Mouse (Mus musculus): ENCODE data around the gene Ifi27.
"Not testable (repeated sequence)": the region's sequence is repeated elsewhere in the genome, so short reads cannot be mapped to it uniquely, and the experiment has no call there.

Ifi27 gene

DNA sequence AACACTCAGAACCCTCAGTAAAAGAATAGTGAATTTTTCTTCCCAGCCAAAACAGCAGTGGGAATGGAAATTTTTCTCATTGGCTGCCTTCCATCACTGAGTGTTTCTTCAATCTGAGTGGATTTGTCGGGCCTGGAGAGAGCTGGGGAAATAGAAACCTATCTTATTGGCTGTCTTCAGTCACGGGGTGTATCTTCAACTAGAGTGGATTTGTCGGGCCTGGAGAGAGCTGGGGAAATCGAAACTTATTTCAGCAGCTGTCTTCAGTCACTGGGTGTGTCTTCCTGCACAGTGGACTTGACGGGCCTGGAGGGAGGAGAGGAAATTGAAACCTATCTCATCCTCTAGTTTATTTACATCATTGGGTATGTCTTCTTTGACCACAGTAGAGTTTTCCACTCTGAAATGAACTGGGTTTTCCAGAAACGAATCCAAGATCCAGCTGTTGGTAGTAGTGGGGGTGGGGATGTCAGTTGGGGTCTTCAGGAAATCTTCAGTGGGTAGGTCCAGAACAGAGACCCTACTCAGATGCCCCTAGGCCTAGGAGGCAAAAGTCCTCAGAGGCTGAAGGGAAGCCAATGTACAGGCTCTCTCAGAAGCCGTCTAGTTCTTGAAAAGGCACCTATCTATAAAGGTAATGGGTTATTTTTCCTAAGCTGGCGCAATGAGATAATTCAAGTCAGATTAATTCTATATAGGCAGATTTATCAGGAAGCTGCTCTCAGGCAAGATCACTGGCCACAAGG, at the start of gene Ifi27:
TSS of gene Ifi27 (plus strand) at position 226 of the 746 bp plus-strand sequence.
- DNase-seq (ENCODE audit: low spot score): no peak

DNA sequence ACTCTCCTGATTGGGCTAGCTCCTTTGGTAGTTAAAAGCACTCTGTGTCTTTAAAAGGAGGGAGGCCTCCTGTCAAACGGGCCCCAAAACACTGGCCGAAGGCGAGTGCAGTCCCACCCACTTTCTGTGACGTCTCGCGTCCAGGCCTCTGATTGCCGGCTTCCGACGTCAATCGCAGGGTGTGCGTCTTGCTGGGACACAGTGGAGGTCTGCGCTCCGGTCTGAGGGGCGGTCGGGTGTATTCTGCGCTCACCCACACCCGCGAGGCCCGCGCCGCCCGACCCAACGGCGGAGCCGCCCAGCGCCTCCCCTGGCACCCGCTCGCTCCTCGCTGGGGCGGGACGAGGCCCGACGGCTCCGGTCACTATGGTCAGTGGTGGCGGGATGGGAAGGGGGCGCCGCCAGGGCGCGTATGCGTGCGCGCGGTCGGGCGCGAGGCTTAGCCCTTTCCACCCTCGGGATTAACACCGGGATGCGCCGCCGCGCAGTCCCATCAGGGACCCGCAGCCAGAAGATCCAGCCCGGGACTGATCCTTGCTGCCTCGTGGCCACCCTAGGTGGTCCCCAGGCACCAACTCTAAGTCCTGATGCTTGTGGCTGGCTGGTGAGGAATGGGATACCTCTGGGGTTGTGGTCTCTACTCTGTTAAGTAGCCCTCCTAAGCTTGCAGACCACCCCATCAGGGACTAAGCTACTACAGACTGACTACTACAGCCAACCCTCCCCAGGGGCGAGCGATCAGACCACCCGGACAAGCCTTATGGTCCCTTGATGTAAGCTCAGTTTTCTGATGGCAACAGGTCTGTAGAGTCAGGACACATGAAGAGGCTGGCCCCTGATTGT, 45.3 kb upstream of the Ifi27 start, which contains the start of gene Otub2:
TSS of gene Otub2 (plus strand) at position 178 of the 843 bp plus-strand sequence.
- peak; percentile 96 for DNase-seq (ENCODE audit: low spot score)

DNA sequence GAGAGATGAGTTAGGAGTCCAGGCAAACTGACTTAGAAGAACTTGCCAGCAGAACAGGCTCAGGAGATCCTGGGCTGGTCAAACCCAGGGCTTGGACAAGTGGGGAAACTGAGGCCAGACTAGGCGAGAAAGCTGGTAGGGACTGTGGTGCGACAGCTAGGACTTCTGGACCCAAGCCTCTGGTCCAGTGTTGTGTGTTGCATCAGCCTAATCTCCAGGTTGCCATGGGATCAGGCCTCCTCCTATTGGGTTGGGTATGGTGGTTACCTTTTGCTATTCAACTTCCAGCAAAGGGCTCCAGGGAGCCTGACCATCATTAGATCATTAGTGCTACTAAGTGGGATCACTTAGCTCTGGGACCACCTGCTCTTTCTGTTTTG, 44.7 kb upstream of the Ifi27 start:
- no peak for DNase-seq (ENCODE audit: low spot score)

DNA sequence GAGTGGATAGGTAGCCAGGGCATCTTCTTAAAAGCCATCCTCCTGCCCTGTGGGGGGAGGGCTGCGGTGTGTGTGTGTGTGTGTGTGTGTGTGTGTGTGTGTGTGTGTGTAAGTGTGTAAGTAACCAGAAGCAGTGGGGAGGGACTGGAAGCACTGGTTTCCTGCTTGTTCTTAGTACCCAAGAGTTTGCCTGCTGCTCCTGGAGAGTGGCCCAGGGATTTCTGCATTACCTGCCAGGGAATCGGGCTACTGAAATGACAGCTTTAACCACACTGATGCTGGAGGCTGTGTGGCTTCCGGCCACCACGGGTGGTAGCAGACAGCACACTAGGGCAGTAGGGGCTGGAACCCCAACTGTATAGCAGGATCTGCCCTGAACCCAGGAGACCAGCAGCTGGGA, 44.0 kb upstream of the Ifi27 start:
- DNase-seq (ENCODE audit: low spot score): no peak

DNA sequence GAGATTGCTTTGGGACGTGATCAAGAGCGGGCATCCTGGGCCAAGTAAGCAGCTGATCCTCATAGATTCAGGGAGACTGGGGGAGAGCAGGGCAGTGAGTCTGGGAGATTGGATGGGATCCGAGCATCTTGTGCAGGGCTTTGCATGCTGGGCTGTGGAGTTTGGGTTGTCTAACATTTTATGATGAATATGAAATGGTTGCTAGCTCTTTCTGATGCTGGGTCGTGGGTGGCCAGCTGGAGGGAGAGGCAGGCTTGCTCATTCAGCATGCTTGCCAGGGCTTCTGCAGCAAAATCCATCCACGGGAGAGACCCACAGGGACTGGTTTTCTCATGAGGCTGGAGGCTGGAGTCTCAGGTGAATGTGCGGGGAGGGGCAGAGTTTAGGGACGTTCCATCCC, 42.9 kb upstream of the Ifi27 start:
- no peak for DNase-seq (ENCODE audit: low spot score)

DNA sequence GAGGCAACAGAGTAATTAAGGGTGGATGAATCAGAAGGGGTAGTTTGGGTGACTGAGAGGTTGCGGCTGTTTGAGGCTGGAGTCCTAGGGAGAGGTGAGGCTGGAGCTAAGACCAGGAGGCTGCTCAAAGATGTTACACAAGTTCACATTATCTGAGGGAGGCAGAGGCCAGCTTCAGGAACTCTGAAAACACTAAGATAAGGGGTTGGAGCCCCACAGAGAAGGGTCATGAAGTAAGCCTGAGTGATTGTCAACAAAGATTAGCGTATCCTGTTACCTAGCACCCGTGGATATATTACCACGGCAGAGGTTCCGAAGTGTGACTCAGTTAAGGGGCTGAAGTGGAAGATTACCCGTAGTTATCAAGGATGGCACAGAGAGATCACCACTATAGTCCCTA, 40.5 kb upstream of the Ifi27 start:
- peak; percentile 35 for DNase-seq (ENCODE audit: low spot score)

DNA sequence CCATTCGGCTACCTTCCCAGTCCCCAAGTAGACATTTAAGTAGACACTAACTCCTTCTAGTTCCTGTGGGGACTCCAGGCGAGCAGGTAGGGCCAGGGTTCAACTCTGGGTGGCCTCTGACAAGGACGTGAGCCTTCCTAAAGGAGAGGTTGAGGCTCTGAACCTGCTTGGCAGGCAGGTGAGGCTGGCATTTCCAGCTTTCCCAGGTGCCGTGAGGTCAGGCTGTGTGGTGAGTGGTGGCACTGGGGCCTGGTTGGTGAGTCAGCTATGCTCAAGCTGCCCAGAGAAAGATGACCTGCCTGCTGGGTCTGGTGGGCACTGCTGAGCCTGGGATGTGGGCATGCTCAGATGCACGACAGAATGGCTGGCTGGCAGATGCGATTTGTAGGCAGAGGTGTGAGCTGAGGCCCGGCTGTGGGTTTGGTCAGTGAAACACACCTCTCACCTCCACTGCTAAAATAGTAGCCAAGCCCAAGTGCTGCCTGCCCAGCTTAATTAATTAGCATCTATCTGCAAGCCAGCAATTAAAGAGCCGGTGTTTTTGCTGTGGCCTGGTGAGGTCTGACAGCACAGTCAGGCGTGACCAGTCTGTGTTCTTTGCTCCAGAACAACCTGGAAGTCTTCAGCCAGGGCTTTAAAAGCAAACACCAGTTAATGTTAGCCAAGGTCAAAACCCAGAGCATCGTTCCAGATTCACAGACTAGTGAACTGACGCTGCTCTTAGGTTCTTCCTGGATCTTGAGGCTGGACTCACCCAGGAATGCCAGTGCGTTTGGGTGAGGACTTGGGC, 38.3 kb upstream of the Ifi27 start:
- no peak for DNase-seq (ENCODE audit: low spot score)

DNA sequence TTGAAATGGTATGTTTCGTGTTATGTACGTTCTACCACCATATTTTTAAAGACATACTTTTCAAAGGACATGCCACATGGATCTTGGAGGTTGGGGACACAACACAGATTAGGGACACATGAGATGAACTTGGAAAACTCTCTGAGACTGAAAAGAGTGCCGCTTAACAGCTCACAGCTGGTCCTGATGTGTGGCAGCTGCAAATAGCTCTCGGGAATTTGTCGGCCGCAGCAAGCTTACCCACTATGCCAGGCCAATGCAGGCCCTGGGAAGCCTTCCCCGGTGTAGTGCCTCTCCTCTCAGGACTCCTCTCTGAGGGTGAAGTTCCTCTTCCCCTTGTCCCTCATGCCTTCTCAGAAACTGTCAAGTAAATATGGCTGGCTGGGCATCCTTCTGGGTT, 37.3 kb upstream of the Ifi27 start:
- DNase-seq (ENCODE audit: low spot score): no peak

DNA sequence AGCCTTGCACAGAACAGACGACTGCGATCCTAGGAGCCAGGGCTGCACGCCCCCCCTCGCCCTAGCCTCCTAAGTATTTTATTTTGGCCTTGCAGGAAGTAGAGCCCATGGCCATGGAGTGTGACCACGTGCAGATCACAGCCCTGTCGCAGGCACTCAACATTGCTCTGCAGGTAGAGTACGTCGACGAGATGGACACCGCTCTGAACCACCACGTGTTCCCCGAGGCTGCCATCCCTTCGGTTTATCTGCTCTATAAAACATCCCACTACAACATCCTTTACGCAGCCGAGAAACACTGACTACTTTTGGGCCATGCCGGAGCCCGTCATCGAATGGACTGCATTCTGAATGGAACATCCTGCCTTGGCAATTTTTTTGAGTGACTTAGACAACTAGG, 29.9 kb upstream of the Ifi27 start:
- no peak for DNase-seq (ENCODE audit: low spot score)

DNA sequence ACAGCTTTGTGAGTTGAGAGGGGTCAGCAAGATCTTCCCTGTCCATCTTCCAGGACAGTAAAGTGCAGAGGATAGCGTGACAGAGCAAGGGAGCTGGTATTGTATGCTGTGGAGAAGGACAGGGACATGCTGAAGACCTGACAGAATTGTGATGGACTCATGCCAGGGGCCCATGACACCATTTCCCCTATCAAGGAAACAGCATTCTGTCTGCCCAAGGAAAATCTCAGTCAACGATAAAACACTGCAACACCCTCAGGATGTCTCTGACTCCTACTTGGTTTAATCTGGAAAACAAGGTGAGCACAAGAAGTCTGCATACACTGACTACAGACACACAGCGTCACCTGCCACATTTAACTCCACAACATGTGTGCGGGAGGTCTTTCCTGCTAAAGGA, 26.3 kb upstream of the Ifi27 start, which contains the start of gene 9330161L09Rik:
TSS of gene 9330161L09Rik (minus strand) at position 101 of the 400 bp plus-strand sequence.
- no peak for DNase-seq (ENCODE audit: low spot score)

DNA sequence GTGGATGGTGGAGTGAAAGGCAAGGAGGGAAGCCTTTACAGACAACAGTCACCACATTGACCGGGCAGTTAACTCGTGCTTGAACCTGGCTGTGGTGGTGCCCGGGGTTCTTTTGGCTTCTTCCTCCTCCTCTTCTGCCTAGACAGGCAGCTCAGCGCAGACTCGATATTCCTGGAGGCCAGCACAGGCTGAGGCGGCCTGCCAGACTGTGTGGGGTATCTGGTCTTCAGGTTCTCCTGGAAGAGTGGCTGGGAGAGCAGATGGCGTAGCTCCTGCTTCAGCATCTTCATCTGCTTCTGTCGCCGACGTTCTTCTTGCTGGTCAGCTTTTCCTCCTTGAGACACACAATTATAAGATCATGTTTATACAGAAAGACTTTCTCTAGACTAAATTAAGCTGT, 25.9 kb upstream of the Ifi27 start:
- DNase-seq (ENCODE audit: low spot score): no peak

DNA sequence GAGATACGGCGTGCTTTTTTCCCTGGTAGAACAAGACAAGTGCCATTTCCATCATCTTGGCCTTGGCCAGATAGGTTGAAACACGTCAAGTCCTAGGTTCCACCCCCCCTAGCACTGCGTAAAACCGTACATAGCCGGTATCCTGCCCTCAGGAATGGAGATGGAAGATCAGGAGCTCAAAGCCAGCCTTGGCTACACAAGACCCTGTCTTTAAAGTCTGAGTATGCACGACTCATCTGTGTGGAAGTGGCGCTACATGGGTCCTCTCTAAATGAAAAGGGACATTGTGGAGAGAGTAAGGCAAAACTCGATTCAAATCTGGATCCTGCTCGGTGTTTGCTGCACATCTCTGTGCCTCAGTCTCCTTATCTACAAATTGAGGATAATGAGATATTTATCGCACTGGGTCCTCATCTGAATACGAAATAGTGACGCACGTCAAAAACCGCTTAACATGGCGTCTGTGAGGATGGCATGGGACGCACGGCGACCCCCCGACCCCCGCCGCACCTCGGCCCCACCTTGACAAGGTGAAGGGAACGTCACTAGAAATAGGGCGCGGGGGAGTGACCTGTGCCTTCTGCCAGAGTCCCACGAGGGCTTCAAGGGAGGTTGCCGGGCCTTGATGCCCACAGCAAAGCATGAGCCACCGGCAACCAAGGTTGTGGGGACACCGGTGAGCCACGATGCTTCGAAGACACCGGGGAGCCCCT, 8.8 kb upstream of the Ifi27 start:
- no peak for DNase-seq (ENCODE audit: low spot score)

DNA sequence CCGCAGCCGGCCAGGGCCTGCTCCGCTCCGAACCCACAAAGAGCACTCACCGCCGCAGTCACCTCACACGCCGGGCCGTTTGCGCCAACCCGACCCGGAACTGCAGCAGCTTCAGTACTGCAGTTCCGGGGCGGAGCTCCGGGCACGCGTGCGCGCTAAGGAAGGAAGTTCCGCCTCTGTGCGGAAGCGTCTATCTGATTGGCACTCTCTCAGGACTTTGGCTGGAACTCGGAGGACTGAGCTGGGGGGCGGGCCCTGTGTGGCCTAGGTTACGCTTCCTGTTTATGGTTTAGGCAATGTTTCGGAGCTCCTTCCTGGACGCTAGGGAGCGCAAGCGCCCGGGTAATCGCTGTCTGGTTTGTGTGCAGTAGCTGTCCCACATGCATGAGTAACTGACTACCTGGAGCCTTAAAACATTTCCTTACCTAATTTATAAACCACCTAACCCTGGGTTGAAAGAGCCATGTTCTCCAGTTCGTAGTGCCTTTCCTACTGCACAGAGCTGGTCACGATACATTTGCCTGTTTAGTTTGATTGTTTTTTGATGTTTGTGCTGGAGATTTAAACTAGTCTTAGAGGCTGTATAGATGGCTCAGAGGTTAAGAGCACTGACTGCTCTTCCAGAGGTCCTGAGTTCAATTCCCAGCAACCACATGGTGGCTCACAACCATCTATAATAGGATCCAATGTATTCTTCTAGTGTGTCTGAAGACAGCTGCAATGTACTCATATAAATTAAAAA, 8.1 kb upstream of the Ifi27 start, which contains the start of gene Ddx24:
TSS of gene Ddx24 (minus strand) at position 102 of the 742 bp plus-strand sequence.
- peak; percentile 99 for DNase-seq (ENCODE audit: low spot score)

DNA sequence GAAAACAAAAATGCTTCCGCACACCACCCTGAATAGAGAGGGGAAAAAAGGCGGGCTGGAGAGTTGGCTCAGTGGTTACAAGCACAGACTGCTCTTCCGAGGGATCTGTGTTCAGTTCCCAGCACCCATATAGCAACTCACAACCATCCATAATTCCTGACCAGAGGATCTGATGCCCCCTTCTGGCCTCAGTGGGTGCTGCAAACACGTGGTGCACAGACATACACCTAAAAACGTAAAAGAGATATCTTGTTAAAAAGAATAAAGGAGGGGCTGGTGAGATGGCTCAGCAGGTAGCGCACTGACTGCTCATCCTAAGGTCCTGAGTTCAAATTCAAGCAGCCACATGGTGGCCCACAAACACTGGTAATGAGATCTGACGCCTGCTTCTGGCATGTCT, 7.3 kb upstream of the Ifi27 start:
- no peak for DNase-seq (ENCODE audit: low spot score)

DNA sequence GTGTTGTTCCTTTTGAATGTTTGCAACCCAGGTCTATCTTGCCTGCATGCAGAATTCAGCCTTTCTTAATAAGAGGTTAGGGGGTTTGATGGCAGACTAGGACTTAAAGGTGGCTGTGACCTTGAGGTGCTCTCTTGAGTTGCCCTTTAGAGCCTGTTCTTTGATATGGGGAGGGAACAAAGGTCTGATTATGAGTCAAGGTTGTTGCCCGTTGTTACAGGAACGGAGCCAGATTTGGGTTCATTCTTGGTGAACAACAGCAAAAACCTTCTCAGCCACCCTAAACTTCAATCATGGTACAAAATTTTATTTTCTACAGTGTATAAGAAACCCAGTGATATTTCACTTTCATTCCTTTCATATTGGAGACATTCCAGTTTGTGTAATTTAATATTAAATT, 581 bp upstream of the Ifi27 start:
- no peak for DNase-seq (ENCODE audit: low spot score)

DNA sequence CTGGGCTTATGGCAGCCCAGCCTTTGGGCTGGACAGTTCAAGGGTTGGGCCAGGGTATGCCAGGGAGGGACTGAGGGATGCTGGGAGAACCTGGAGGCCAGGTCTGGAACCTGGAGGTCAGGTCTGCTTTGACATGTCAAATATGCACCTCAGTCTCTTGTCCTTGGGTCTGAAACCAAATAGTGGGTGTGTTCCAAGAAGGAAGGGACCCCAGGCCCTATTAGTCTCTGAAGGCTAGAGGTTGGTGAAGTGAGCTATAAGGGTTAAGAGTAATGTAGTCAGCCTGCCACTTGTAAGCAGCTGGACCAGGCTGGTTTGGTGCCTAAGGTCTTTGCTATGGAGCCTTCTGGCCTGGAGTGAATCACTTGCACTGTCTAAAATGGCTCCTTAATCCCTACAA, 850 bp downstream of the Ifi27 start:
- DNase-seq (ENCODE audit: low spot score): no peak

DNA sequence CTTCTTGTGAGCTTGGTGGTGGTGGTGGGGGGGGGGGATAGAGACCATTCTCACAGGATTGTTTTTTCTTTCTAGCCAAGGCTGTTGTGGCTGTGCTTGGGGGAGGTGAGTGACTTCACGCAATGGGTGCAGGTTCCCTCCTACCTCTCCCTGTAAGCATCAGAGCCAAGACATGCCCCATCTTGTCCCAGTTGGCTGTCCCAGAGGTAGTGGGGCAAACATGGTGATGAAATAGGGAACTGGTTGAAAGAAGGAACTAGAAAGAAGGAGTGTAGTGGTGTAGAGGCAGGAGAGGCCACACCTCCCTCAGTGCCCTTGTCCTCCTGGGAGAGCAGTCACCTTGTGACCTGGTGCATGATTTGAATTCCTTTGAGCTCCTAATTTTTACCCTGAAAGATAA, 3.6 kb downstream of the Ifi27 start:
- DNase-seq (ENCODE audit: low spot score): no peak

DNA sequence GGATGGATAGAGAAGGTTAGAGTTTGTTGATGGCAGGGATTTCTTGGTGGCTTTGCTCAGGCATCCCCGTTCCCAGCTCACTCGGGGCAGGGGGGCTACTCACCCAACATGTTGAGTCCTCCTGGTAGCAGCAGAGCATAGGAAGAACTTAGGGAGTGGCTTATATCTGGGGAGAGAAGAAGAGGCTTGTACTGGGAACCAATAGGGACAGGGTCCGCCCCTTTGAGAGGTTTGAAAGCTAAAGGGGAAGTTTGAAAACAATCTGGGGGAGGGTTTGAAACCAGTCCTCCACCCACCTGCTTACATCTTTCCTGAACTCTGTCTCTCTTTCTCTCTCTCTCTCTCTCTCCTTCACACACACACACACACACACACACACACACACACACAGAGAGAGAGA, 9.5 kb downstream of the Ifi27 start, which contains the start of gene Ifi27l2a:
TSS of gene Ifi27l2a (minus strand) at position 157 of the 400 bp plus-strand sequence.
- no peak for DNase-seq (ENCODE audit: low spot score)

DNA sequence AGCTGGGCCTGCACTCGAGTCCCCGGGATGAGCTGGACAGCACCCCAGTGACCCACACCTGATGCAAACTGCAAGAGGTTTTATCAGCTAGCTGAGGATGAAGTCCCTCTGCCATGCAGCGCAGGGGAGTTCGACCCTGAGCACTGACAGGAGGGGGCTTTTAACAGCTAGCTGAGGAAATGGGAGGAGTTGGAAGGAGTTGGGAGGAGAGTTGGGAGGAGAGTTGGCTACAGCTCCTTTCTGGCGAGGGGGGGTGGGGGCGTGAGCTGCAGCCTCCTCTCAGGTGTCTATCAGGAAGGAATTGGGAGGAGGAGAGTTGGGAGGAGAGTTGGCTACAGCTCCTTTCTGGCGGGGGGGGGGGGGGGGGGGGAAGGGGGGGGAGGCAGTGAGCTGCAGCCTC, 10.2 kb downstream of the Ifi27 start:
- DNase-seq (ENCODE audit: low spot score): not testable (repeated sequence)

DNA sequence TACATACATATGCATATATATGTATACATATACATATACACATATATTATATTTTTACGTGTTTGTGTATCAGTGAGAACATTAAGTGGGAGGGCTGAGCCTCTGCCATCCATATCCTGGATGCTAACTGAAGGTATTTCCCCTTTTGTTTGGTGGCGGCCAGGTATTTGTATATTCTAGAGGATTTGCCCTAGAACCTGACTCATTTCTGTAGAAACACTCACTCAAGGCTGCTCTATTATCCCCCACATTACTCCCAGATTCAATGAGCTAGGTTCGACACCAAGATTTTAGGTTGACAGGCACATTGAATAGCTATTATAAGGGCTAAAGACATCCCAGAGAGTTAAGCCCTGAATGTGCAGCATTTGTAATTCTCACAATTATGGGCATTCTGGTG, 11.0 kb downstream of the Ifi27 start:
- no peak for DNase-seq (ENCODE audit: low spot score)

DNA sequence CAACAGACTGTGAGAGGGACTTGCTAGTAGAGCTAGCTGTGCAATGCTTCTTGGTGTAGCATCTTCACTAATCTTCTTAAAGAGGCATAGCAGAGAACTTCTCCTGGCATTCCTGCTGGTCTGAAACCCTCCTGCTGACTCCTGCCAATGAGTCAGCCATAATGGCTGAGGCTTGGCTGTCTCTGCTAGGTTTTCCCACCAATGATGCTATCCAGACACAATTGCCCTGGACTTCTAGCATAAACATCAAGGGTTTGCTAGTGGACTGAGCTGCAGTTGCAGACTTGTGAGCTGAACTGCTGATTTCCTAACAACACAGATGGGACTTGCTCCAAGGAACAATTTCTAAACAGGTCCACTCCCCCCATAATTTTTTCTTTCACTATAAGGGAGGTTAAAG, 19.4 kb downstream of the Ifi27 start:
- peak; percentile 38 for DNase-seq (ENCODE audit: low spot score)
